ENCODE assay signal across 7 mouse cellular contexts in the genomic region with DNA sequence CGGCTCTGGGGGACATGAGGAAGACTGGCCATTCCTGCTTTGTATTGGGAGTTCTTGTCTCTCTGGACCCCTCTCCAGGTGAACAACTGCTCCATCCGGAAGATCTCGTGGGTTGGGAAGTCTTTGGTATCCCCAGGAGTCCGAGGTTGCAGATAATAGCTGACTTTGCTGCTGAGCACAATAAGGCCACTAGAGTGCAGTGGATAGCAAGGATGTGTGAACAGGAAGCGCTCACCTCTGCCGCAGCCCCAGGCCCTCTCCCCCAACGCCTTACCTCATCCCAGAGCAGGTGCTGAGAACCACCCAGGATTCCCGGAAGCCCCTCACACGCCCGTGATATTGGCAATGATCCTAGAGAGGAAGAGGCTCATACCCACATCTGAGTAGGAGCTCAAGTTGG. TPM values are rescaled to one million over a fixed set of nuclear protein-coding genes. Genes with fewer than 3 reads are reported as not detected.
DNase-seq lines count a peak whose midpoint lies in the region; ATAC-seq and TF ChIP-seq lines count a peak whose summit lies in the region.

No protein-coding gene starts in this region.

- no peak for DNase-seq in adrenal gland, adult 2 months
- no peak for DNase-seq in urinary bladder, adult 2 months (ENCODE audit: low spot score)

- peaks cover 43% of the 10 kb centered on the region for H3K4me1 ChIP-seq in E14TG2a.4 (replicated peaks; ENCODE audit: low read depth, low read length)
- peaks cover 11% of the 10 kb centered on the region for H3K4me1 ChIP-seq in embryonic fibroblast, embryonic 13.5 days (ENCODE audit: control insufficient read depth, insufficient read depth, low read length)
- H3K4me1 ChIP-seq in kidney, embryonic 15.5 days, result peaks cover 56% of the 10 kb centered on the region
- peaks cover 21% of the 10 kb centered on the region for H3K4me1 ChIP-seq in midbrain, embryonic 12.5 days

- ATAC-seq in kidney, embryonic 15.5 days (replicated peaks; ENCODE audit: low FRiP score), result no peak; the same call in 1 of the 2 replicates
- no peak for ATAC-seq in midbrain, embryonic 12.5 days (ENCODE audit: low FRiP score, low read depth)

- no peaks in the 10 kb centered on the region for H3K79me2 ChIP-seq in C2C12 (ENCODE audit: control insufficient read depth, insufficient read depth)

- no peaks in the 10 kb centered on the region for H3K79me3 ChIP-seq in C2C12 (ENCODE audit: low read depth)

- H3K27ac ChIP-seq in embryonic fibroblast, embryonic 13.5 days (ENCODE audit: insufficient read depth, low read length), result no peak overlapping the region
- no peak overlapping the region for H3K27ac ChIP-seq in kidney, embryonic 15.5 days
- H3K27ac ChIP-seq in midbrain, embryonic 12.5 days (replicated peaks), result no peak overlapping the region

- no peak overlapping the region for H3K4me3 ChIP-seq in C2C12 (ENCODE audit: insufficient read depth, poor library complexity, severe bottlenecking)
- peak overlapping the region; percentile 63 for H3K4me3 ChIP-seq in E14TG2a.4 (replicated peaks; ENCODE audit: low read length)
- H3K4me3 ChIP-seq in embryonic fibroblast, embryonic 13.5 days (ENCODE audit: insufficient read depth, low read length), result no peak overlapping the region
- H3K4me3 ChIP-seq in kidney, embryonic 15.5 days (replicated peaks), result no peak overlapping the region
- no peak overlapping the region for H3K4me3 ChIP-seq in midbrain, embryonic 12.5 days

- TF ChIP-seq CTCF in C2C12 (IDR thresholded peaks at IDR 0.05; ENCODE audit: control insufficient read depth, insufficient read depth, insufficient read length) (peak; percentile 32), E14TG2a.4 (conservative IDR thresholded peaks at IDR 0.05; ENCODE audit: low read length) (peak; percentile 53; the same call in 1 of the 2 replicates)
- peak; percentile 63 for TF ChIP-seq CTCF in embryonic fibroblast, embryonic 13.5 days (IDR thresholded peaks at IDR 0.05; ENCODE audit: borderline replicate concordance, insufficient read depth, low read length)

- 2% methylated on average over 10 of the region's 10 CpGs for WGBS in kidney, embryonic 15.5 days
- WGBS in midbrain, embryonic 12.5 days, result 2% methylated on average over 10 of the region's 10 CpGs

- peaks cover 14% of the 10 kb centered on the region for H3K9me3 ChIP-seq in E14TG2a.4 (ENCODE audit: low read length)
- no peaks in the 10 kb centered on the region for H3K9me3 ChIP-seq in kidney, embryonic 15.5 days (replicated peaks)
- no peaks in the 10 kb centered on the region for H3K9me3 ChIP-seq in midbrain, embryonic 12.5 days

- no peak overlapping the region for H3K9ac ChIP-seq in kidney, embryonic 15.5 days
- no peak overlapping the region for H3K9ac ChIP-seq in midbrain, embryonic 12.5 days (replicated peaks)

- peaks cover 33% of the 10 kb centered on the region for H3K27me3 ChIP-seq in C2C12 (ENCODE audit: control insufficient read depth, insufficient read depth, insufficient read length)
- peaks cover 82% of the 10 kb centered on the region for H3K27me3 ChIP-seq in E14TG2a.4 (ENCODE audit: insufficient read depth, low read length)
- peaks cover 48% of the 10 kb centered on the region for H3K27me3 ChIP-seq in kidney, embryonic 15.5 days
- H3K27me3 ChIP-seq in midbrain, embryonic 12.5 days, result peaks cover 79% of the 10 kb centered on the region

- TF ChIP-seq POLR2A in embryonic fibroblast, embryonic 13.5 days (IDR thresholded peaks at IDR 0.05; ENCODE audit: low read depth, low read length), result no peak

- H3ac ChIP-seq in C2C12 (ENCODE audit: control insufficient read depth, insufficient read length, low read depth), result no peak overlapping the region

- peak overlapping the region; percentile 35 for H3K4me2 ChIP-seq in kidney, embryonic 15.5 days
- peak overlapping the region; percentile 31; the same call in 1 of the 2 replicates for H3K4me2 ChIP-seq in midbrain, embryonic 12.5 days (replicated peaks)

- H3K36me3 ChIP-seq in C2C12 (ENCODE audit: control insufficient read depth, insufficient read depth), result no peaks in the 10 kb centered on the region
- H3K36me3 ChIP-seq in E14TG2a.4 (ENCODE audit: insufficient read depth, low read length), result no peaks in the 10 kb centered on the region
- no peaks in the 10 kb centered on the region for H3K36me3 ChIP-seq in kidney, embryonic 15.5 days
- H3K36me3 ChIP-seq in midbrain, embryonic 12.5 days, result no peaks in the 10 kb centered on the region

TF ChIP-seq in C2C12, 6 proteins besides CTCF, POLR2A, EP300 and RAD21:
- TF ChIP-seq MYOG (IDR thresholded peaks at IDR 0.05; ENCODE audit: control insufficient read depth, extremely low read depth, insufficient read length) (no peak), MYOD1 (IDR thresholded peaks at IDR 0.05; ENCODE audit: control insufficient read depth, insufficient read length, low read depth) (no peak), MAX (IDR thresholded peaks at IDR 0.05) (no peak), FOSL1 (IDR thresholded peaks at IDR 0.05; ENCODE audit: insufficient read depth, low read length, poor library complexity, severe bottlenecking) (no peak), CEBPB (IDR thresholded peaks at IDR 0.05; ENCODE audit: low read depth) (no peak), USF1 (IDR thresholded peaks at IDR 0.05; ENCODE audit: low read depth) (no peak)
TF ChIP-seq in C2C12: peak in this region for 0.

RNA-seq across cellular contexts. Expression of a gene that starts 7.4 kb away (rescaled TPM):
- polyA plus RNA-seq in C2C12 (2012; fragmentation: generic; extraction: Trizol), result not detected
- 15.6 and 23.3 TPM in 2 replicates for polyA plus RNA-seq in embryonic fibroblast, embryonic 13.5 days (2011; ENCODE audit: insufficient read length, low read depth, missing spikeins)
- 3.6 and 4.9 TPM in 2 replicates for polyA plus RNA-seq in kidney, embryonic 15.5 days (2015; fragmentation: Nextera tagmentation; extraction: Ambion mirVana)
- polyA plus RNA-seq in midbrain, embryonic 12.5 days (2016; fragmentation: Nextera tagmentation; extraction: Ambion mirVana), result 2.0 and 2.1 TPM in 2 replicates
- total RNA-seq in adrenal gland, adult 2 months (2021), result 1 to 10 TPM; 1.6 to 3.4 TPM
- 11.5 and 15.5 TPM in 2 replicates for polyA plus RNA-seq in adrenal gland, adult 2 months (2012; rRNA removed)
- 256 and 287 TPM in 2 replicates for polyA plus RNA-seq in urinary bladder, adult 2 months (2012; rRNA removed)

RNA-seq across cellular contexts. Expression of a gene that starts 13.3 kb away (rescaled TPM):
- 0.33 TPM for polyA plus RNA-seq in C2C12 (2012; fragmentation: generic; extraction: Trizol)
- 3.8 and 9.4 TPM in 2 replicates for polyA plus RNA-seq in embryonic fibroblast, embryonic 13.5 days (2011; ENCODE audit: insufficient read length, low read depth, missing spikeins)
- 15.1 and 17.0 TPM in 2 replicates for polyA plus RNA-seq in kidney, embryonic 15.5 days (2015; fragmentation: Nextera tagmentation; extraction: Ambion mirVana)
- polyA plus RNA-seq in midbrain, embryonic 12.5 days (2016; fragmentation: Nextera tagmentation; extraction: Ambion mirVana), result 5.9 and 6.8 TPM in 2 replicates
- total RNA-seq in adrenal gland, adult 2 months (2021), result 1 to 10 TPM; 5.9 to 6.1 TPM
- 30.4 and 56.7 TPM in 2 replicates for polyA plus RNA-seq in adrenal gland, adult 2 months (2012; rRNA removed)
- polyA plus RNA-seq in urinary bladder, adult 2 months (2012; rRNA removed), result 135 and 138 TPM in 2 replicates

RNA-seq across cellular contexts. Expression of a gene that starts 30.4 kb away (rescaled TPM):
- 0.01 TPM for polyA plus RNA-seq in C2C12 (2012; fragmentation: generic; extraction: Trizol)
- 0.12 and 0.70 TPM in 2 replicates for polyA plus RNA-seq in embryonic fibroblast, embryonic 13.5 days (2011; ENCODE audit: insufficient read length, low read depth, missing spikeins)
- polyA plus RNA-seq in kidney, embryonic 15.5 days (2015; fragmentation: Nextera tagmentation; extraction: Ambion mirVana), result 0.35 and 0.49 TPM in 2 replicates
- 0.13 and 0.27 TPM in 2 replicates for polyA plus RNA-seq in midbrain, embryonic 12.5 days (2016; fragmentation: Nextera tagmentation; extraction: Ambion mirVana)
- 1 to 10 TPM; 4.1 to 6.6 TPM for total RNA-seq in adrenal gland, adult 2 months (2021)
- 17.9 and 19.8 TPM in 2 replicates for polyA plus RNA-seq in adrenal gland, adult 2 months (2012; rRNA removed)
- 7.6 and 8.7 TPM in 2 replicates for polyA plus RNA-seq in urinary bladder, adult 2 months (2012; rRNA removed)

Comparison
In these comparisons a context has a peak if more than half of its experiments do, and no peak if none do; other contexts are left out.
1. RNA of a gene that starts 7.4 kb away (polyA plus RNA-seq): 256 to 287 TPM in urinary bladder, adult 2 months; 15.6 to 23.3 TPM in embryonic fibroblast, embryonic 13.5 days, 11.5 to 15.5 TPM in adrenal gland, adult 2 months, 3.6 to 4.9 TPM in kidney, embryonic 15.5 days, 2.0 to 2.1 TPM in midbrain, embryonic 12.5 days and not detected in C2C12 (single experiment); every median in the first group is over 10 times any median in the second.
2. Peak in every context shown above with its lines, with median percentiles within 50 percentile points of each other: CTCF ChIP-seq.